Mouse (Mus musculus): ENCODE measurements around the gene Ccdc182. TPM values are rescaled to one million over a fixed set of nuclear protein-coding genes. Genes with fewer than 3 reads are reported as not detected.

Gene Ccdc182
- polyA plus RNA-seq, 2 experiments: 0.10 TPM; not detected in 1

- H3K9ac ChIP-seq (ENCODE audit: low read depth, low read length, severe bottlenecking): no peak overlapping the region
- H3K27ac ChIP-seq (replicated peaks; ENCODE audit: low read depth, low read length): no peak overlapping the region
- H3K9me3 ChIP-seq (ENCODE audit: control insufficient read depth, low read length): no peaks in the 10 kb centered on the region
- H3K4me3 ChIP-seq (replicated peaks; ENCODE audit: low read length): no peak overlapping the region
- ATAC-seq (ENCODE audit: low FRiP score, low read depth) (no peak), DNase-seq (ENCODE audit: low spot score) (no peak)
- H3K4me1 ChIP-seq (ENCODE audit: control insufficient read depth, insufficient read depth, low read length): no peaks in the 10 kb centered on the region
- peaks cover 7% of the 10 kb centered on the region for H3K36me3 ChIP-seq (ENCODE audit: control insufficient read depth, insufficient read depth, low read length)
- no peak for TF ChIP-seq POLR2A (IDR thresholded peaks at IDR 0.05; ENCODE audit: borderline replicate concordance, extremely low read depth, insufficient read depth, insufficient read length)
- WGBS: 96% methylated on average over 3 of the region's 3 CpGs
- H3K4me2 ChIP-seq (replicated peaks; ENCODE audit: low read depth, low read length, severe bottlenecking): no peak overlapping the region
- no peaks in the 10 kb centered on the region for H3K27me3 ChIP-seq (ENCODE audit: control insufficient read depth, insufficient read depth, low read length)
Observed at GRCm38 (mm10) chr11:88337926-88338325, 44.1 kb downstream of the Ccdc182 start.

Other genes with a start within 250 kb of the Ccdc182 start
- 524 and 556 TPM in 2 replicates for gene Srsf1, start 246.7 kb upstream of the Ccdc182 start, polyA plus RNA-seq (2012; rRNA removed)
- 338 and 354 TPM in 2 replicates for gene Srsf1, start 246.7 kb upstream of the Ccdc182 start, polyA plus RNA-seq (2014; fragmentation: Nextera tagmentation; extraction: Ambion mirVana)
- gene Vezf1, start 225.8 kb upstream of the Ccdc182 start, polyA plus RNA-seq (2012; rRNA removed): 35.3 and 38.9 TPM in 2 replicates
- 42.7 and 44.1 TPM in 2 replicates for gene Vezf1, start 225.8 kb upstream of the Ccdc182 start, polyA plus RNA-seq (2014; fragmentation: Nextera tagmentation; extraction: Ambion mirVana)
- gene Cuedc1, start 196.0 kb upstream of the Ccdc182 start, polyA plus RNA-seq (2012; rRNA removed): 40.6 and 44.5 TPM in 2 replicates
- 20.9 and 25.5 TPM in 2 replicates for gene Cuedc1, start 196.0 kb upstream of the Ccdc182 start, polyA plus RNA-seq (2014; fragmentation: Nextera tagmentation; extraction: Ambion mirVana)
- gene Mrps23, start 89.7 kb upstream of the Ccdc182 start, polyA plus RNA-seq (2012; rRNA removed): 46.9 and 63.5 TPM in 2 replicates
- 60.2 and 64.7 TPM in 2 replicates for gene Mrps23, start 89.7 kb upstream of the Ccdc182 start, polyA plus RNA-seq (2014; fragmentation: Nextera tagmentation; extraction: Ambion mirVana)

All from limb, embryonic 14.5 days (tissue).